In the genomic region with DNA sequence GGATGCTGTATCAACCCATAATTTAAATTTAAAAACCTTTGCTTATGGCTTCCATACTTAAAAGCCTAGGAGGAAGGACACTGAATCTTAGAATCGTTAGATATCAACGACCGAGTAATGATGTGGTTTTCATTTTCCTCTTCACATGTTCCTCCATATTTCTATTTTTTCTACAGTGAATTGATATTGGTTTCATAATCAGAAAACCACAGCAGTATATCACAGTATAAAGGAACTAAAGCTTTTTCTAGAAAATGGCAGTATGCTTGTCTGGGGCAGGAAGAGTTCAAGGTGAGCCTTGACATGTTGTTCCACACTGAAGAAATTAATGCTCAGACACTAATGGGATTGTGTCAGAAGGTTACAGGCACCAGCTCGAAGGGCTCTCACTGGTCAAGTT, we compare ENCODE assay signal across 15 mouse cellular contexts.
"Had no signal": no experiment of that assay in that cellular context is flagged by ENCODE, and none has a peak within 500 bp of the region (broad histone marks: within the 10 kb centered on the region; RNA-seq: fewer than 3 reads in every experiment).

No protein-coding gene starts in this region.

- H3K9ac ChIP-seq: lung, embryonic 14.5 days; midbrain, embryonic 13.5 days; midbrain, embryonic 15.5 days; neural tube, embryonic 12.5 days; stomach, embryonic 15.5 days had no signal

- ATAC-seq: midbrain, embryonic 13.5 days; midbrain, embryonic 15.5 days had no signal

- H3K4me1 ChIP-seq: midbrain, embryonic 13.5 days; midbrain, embryonic 15.5 days; neural tube, embryonic 12.5 days; stomach, embryonic 15.5 days had no signal

- H3K9me3 ChIP-seq: midbrain, embryonic 13.5 days; midbrain, embryonic 15.5 days; neural tube, embryonic 12.5 days; stomach, embryonic 15.5 days had no signal

- H3K27me3 ChIP-seq: midbrain, embryonic 13.5 days; midbrain, embryonic 15.5 days; neural tube, embryonic 12.5 days; stomach, embryonic 15.5 days had no signal

- H3K4me3 ChIP-seq: megakaryocyte, embryonic 14.5 days; midbrain, embryonic 13.5 days; midbrain, embryonic 15.5 days; neural tube, embryonic 12.5 days; stomach, embryonic 15.5 days had no signal

- H3K36me3 ChIP-seq: midbrain, embryonic 13.5 days; midbrain, embryonic 15.5 days; neural tube, embryonic 12.5 days; stomach, embryonic 15.5 days had no signal

- H3K4me2 ChIP-seq: lung, embryonic 14.5 days; midbrain, embryonic 11.5 days; midbrain, embryonic 13.5 days; midbrain, embryonic 15.5 days; neural tube, embryonic 12.5 days; stomach, embryonic 15.5 days had no signal

- DNase-seq: lung, adult 18-20 months; lung, embryonic 14.5 days; lung, postnatal 10 days; lung, postnatal 4 days; right cerebral cortex, postnatal 14 days; thymus, adult 2 months; thymus, postnatal 25 days; thymus, postnatal 4 days had no signal

- H3K27ac ChIP-seq: midbrain, embryonic 13.5 days; midbrain, embryonic 15.5 days; neural tube, embryonic 12.5 days; stomach, embryonic 15.5 days; stomach, postnatal 0 days had no signal
